Mouse (Mus musculus) cortical plate, adult 2 months (tissue): ENCODE measurements around the gene Slc35e3.

ENCODE experiments used
- CTCF ChIP-seq: fragments of 200-500 bp; IDR thresholded peaks from 2 replicates; pipeline ENCODE4 v1.5.1; 2011; ENCODE audit warnings: mild to moderate bottlenecking, control low read depth, low read length; ENCODE audit not compliant: insufficient read depth; ENCODE audit errors: extremely low read depth
- POLR2A ChIP-seq: fragments of 200-500 bp; IDR thresholded peaks from 2 replicates; pipeline ENCODE4 v1.6.1; 2011; ENCODE audit warnings: mild to moderate bottlenecking, low read length, control low read depth; ENCODE audit not compliant: insufficient read depth; ENCODE audit errors: extremely low read depth

DNA sequence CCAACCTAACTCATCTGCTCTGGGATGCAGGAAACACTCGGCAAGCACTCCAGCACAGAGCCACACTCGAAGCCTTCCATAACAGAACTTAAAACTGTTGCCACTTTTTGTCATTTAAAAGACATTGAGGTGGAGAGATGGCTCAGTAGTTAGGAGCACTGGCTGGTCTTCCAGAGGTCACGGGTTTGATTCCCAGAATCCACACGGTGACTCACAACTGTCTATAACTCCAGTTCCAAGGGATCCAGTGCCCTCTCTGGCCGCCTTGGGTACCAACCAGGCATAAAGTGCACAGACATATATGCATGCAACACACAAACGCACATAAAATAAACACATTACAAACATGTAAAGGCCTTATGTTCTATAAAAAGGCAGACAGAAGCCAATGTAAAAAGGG lies 15.4 kb upstream of the Slc35e3 start:
- TF ChIP-seq CTCF (no peak), POLR2A (no peak)
